Mouse (Mus musculus) G1E (cell line): ENCODE results near the gene P3h2.

Experiments used
- CTCF ChIP-seq: IDR thresholded peaks from 2 replicates; pipeline ENCODE4 v1.5.1; 2012; ENCODE audit warnings: low read depth, low read length, inconsistent platforms, mixed read lengths
- TAL1 ChIP-seq: conservative IDR thresholded peaks from 2 replicates; pipeline ENCODE4 v1.6.1; 2012; ENCODE audit warnings: low read depth, low read length, inconsistent platforms, mixed read lengths

GRCm38 (mm10) chr16:25963856-25964255, 141.7 kb downstream of the P3h2 start:
- TF ChIP-seq CTCF = peak; percentile 82
- TF ChIP-seq TAL1 = no peak
